Mouse (Mus musculus): ENCODE measurements around the gene Catspere2.
"Not testable (repeated sequence)": the region's sequence is repeated elsewhere in the genome, so short reads cannot be mapped to it uniquely, and the experiment has no call there.

Gene Catspere2

DNA sequence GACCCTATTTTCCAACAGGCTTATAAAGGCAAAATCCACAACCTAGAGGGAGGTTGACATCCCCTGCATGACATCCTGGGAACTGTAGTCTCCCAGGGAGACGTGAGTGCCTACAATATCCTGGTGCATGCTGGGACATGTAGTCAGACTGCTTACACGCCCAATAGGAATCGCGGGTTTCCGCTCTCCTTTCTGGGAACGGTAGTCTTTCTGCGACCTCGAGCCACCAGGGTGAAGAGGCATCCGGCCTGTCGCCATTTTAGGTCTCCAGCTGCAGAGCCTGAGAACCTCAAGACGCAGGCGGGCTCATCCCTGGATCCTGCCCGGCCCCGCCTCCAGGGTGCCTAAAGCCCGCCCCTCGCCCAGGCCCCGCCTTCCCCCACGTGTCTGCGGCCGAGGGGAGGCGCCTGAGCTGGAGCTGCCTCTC lies at the start of gene Catspere2:
Gene Catspere2 (plus strand): TSS at position 400 of the 427 bp plus-strand sequence.
- DNase-seq (ENCODE audit: inconsistent ontology term): peak; percentile 94

DNA sequence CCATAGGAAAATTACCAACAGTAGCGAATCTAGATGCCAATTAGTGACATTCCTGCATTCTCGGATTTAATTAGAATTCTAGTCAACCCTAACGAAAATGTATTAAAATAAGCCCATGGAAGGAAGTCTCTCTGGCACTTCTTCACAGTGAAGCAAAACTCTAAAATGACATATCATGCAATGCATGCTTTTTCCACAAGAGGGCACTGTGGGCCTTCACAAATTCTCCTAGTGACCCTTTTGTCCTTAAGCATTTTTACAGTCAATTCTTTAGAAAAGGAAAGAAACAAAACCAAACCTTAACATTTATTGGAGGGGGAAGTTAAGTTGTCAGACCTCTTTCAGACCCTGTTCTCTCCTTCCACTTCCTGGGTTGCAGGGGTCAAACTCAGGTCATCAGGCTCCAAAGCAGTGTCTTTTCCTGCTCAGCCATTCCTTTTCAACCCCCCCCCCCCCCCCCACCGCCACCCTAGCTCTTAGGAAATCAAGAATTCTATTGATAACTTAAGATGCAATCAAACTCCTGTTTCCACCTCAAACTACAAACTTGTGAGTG lies 42.7 kb upstream of the Catspere2 start:
- DNase-seq (ENCODE audit: inconsistent ontology term): peak; percentile 9

DNA sequence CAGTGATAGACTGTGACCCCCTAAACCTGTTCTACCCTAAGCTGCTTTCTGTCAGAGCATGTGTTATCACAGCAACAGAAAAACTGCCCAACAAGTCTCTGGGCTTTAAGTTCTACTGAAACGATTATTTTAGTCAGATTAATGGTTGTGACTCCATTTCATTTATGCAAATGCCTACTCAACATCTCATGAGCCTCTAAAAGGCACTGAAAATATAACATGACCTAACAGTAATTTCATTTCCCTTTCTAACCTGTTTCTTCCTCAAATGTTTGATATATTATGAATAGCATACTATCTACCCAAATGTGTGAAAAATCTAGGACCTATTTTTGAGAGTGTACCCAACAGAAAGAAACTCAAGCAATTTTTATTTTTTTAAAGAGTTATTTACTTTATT lies 1.9 kb upstream of the Catspere2 start:
- no peak for DNase-seq (ENCODE audit: inconsistent ontology term)

DNA sequence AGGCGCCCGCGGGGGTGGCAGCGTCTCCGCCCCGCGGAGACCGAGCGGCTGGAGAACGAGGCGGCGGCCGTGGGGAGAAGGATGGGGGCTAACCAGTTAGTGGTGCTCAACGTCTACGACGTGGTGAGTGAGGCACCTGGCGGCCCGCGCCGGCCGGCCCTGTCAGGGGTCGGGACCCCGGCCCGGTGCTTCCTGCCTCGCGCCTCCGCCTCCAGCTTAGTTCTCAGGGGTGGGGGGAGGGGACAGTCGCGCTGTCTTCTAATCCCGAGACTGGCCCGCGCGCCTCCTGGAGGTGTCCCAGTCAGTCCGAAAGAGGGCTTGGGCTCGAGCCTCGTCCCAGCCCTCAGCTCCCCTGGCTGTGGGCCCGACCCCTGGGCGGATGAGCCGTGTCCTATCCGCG lies 359 bp downstream of the Catspere2 start:
- not testable (repeated sequence) for DNase-seq (ENCODE audit: inconsistent ontology term)

DNA sequence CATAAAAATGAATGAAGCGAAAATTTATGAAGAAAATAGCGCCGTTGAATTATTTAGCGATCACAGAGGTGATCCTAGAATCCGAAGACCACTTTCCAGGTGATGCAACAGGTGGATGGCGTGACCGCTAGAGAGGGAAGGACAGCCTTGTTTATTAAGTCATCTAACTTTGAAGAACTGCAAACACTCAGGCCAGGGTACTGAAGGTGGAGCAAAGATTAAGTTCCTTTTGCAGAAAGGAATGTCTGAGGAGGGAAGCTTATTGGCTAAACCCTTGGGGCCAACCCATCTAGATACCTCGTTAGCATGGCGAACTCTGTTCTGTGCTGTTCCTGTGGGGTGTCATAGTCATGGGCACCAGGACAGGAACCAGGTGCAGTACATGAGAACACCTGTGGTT lies 983 bp downstream of the Catspere2 start:
- no peak for DNase-seq (ENCODE audit: inconsistent ontology term)

DNA sequence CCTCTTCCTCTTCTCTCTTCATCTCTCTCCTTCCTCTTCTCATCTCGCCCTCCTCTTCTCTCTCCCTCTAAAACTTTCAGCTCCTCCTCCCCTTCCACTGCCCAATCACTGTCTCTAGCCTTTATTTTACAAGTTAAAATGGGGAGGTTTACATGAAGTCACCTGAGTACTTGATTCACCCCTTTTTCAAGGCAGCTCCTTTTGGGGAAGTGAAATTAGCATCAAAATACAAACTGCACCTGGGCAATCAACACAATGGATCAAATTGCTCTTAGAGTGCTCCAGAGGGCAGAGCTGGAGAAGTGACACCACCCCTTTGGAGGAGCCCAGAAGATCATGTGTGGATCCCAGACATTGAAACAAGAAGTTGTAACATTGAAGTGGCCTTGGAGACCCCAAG lies 4.3 kb downstream of the Catspere2 start:
- DNase-seq (ENCODE audit: inconsistent ontology term): not testable (repeated sequence)

DNA sequence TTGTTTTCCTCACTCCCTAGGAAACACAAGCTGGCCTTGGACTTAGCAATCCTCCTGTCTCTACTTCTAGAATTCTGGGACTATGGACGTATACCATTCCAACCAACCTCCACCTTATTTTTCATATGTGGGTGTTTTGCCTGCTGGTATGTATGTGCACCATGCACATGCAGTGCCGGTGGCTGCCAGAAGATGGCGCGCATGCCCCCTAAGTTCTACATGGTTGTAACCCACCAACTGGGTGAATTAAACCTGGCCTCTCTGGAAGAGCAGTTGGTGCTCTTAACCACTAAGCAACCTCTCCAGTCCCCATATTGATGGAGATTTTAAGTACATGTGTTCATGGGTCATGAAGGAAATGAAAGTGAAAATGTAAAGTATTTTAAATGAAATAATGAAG lies 89.6 kb downstream of the Catspere2 start:
- not testable (repeated sequence) for DNase-seq (ENCODE audit: inconsistent ontology term)

DNA sequence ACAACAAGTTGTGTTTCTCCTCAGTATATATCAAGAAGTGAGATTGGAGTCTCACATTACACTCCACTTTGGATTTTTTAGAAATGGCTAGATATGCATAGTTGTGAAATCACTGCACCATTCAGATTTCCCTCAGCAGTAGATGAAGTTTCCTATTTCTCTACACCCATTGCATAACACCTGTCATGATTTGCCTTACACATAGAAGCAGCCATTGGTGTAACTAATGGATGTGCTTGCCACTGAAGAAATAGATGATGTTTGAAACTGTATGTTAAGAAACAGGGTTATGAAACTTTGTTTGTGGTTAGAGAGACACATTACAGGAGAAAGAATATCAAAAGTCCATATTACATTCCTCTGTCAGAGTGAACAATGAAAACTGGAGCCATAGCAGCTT lies 114.6 kb downstream of the Catspere2 start:
- not testable (repeated sequence) for DNase-seq (ENCODE audit: inconsistent ontology term)

DNA sequence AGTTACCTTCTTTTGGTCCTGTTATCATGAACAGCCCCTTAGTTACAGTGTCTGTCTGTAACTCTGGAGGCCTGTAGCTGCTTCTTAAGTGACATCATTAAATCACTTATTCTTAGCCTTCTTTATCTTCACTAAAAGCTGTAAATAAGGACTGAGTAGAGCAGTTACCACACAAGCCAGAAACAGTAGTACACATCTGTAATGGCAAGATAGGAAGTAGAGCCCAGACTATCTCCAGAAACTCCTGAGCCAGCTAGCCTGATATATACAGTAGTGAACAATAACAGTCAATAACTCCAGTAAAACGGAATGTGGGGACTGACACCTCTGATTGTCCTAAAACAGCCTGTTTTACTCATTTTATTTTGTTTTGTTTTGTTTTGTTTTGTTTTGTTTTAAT lies 125.3 kb downstream of the Catspere2 start:
- DNase-seq (ENCODE audit: inconsistent ontology term): not testable (repeated sequence)

DNA sequence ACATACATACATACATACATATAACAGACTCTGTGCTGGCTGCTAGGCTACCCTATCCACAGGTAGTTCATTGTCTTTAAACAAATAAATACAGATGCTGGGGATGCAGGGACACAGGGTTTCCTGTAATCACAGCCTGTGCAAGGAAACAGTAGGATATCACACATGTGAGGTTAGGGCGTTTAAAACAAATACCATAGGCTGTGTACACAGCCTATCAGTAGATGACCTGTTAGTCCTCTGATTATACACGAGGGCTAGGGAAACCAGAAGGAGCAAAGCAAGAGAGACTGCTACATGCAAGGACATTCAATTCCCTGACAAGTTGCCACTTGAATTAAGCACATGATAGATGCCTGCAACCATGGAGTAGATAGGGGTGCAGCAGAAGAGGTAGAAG lies 139.0 kb downstream of the Catspere2 start:
- DNase-seq (ENCODE audit: inconsistent ontology term): not testable (repeated sequence)

DNA sequence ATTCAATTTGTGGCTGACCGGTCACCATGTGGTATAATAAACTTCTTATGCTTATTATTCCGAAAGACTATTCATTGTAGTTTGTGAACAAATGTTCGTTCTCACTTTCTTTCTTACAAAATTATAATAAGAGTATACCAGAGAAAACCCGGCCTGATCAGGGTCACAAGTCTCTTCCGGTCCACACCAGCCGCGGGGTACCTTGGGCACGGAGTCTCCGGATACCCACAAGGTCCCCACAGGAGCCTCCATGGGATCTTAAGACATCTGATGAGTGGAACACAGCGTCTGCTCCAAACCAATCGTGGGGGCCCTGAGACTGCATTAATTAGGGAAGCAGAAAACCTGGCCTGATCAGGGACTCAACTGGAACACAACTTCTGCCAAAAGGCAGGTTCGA lies 151.1 kb downstream of the Catspere2 start:
- DNase-seq (ENCODE audit: inconsistent ontology term): no peak

DNA sequence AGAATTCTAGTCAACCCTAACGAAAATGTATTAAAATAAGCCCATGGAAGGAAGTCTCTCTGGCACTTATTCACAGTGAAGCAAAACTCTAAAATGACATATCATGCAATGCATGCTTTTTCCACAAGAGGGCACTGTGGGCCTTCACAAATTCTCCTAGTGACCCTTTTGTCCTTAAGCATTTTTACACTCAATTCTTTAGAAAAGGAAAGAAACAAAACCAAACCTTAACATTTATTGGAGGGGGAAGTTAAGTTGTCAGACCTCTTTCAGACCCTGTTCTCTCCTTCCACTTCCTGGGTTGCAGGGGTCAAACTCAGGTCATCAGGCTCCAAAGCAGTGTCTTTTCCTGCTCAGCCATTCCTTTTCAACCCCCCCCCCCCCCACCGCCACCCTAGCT lies 163.3 kb downstream of the Catspere2 start:
- DNase-seq (ENCODE audit: inconsistent ontology term): peak; percentile 39

DNA sequence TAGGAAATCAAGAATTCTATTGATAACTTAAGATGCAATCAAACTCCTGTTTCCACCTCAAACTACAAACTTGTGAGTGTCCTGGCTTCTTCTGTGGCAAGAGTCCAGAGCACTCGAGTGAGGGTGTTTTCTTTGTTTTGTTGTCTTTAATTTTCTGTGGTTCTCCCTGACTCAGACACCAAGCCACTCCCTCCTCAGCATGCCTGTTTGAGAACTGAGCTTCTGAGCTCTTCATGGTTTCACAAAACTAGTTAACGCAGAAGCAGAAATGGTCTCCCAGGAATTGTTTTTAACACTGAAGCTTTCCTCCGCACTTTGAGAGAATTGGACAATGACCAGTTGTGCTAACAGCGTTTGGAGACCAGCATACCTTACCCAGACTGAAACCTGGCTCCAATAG lies 163.7 kb downstream of the Catspere2 start:
- peak; percentile 42 for DNase-seq (ENCODE audit: inconsistent ontology term)

DNA sequence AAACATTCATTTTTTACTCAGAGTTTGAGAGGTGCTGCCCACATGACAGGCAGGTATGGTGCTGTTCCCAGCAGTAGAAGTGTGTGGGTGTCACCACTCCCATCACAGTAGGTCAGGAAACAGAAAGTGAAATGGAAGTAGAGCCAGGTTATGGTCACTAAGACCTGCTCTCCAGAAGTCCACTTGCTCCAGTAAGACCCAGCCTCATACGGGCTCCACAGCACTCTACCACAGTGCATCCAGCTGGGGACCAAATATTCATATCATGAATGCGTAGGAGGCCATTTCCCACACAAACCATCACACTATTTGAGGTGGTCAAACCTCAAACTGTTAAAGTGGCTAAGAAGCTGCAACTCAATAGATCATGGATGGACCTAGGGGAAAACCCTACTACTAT lies 199.0 kb downstream of the Catspere2 start:
- no peak for DNase-seq (ENCODE audit: inconsistent ontology term)

DNA sequence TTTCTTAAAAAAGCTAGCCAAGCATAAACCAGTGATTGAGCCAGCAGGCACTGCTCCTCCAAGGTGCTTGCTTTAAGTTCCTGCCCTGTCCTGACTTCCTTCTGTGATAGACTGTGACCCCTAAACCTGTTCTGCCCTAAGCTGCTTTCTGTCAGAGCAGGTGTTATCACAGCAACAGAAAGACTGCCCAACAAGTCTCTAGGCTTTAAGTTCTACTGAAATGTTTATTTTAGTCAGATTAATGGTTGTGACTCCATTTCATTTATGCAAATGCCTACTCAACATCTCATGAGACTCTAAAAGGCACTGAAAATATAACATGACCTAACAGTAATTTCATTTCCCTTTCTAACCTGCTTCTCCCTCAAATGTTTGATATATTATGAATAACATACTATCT lies 202.4 kb downstream of the Catspere2 start:
- DNase-seq (ENCODE audit: inconsistent ontology term): no peak

DNA sequence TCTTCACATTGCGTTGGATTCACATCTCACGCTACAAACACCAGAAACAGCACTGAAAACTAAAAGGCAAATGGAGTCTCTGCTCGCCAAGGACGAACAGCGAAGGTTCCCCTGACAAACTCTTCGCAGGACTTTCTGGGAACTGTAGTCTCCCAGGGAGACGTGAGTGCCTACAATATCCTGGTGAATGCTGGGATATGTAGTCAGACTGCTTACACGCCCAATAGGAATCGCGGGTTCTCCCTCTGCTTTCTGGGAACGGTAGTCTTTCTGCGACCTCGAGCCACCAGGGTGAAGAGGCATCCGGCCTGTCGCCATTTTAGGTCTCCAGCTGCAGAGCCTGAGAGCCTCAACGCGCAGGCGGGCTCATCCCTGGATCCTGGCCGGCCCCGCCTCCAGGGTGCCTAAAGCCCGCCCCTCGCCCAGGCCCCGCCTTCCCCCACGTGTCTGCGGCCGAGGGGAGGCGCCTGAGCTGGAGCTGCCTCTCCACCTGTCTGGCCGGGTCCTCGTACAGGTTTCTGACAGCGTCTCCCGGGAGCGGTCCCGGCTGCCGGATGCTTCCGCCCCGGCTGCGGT lies 204.1 kb downstream of the Catspere2 start, which contains the start of gene Desi2:
Gene Desi2 (plus strand): TSS at position 202 of the 576 bp plus-strand sequence.
- DNase-seq (ENCODE audit: inconsistent ontology term): peak; percentile 97

DNA sequence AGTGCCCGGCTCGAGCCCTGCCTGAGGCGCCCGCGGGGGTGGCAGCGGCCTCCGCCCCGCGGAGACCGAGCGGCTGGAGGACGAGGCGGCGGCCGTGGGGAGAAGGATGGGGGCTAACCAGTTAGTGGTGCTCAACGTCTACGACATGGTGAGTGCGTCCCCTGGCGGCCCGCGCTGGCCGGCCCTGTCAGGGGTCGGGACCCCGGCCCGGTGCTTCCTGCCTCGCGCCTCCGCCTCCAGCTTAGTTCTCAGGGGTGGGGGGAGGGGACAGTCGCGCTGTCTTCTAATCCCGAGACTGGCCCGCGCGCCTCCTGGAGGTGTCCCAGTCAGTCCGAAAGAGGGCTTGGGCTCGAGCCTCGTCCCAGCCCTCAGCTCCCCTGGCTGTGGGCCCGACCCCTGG lies 204.6 kb downstream of the Catspere2 start:
- DNase-seq (ENCODE audit: inconsistent ontology term): peak; percentile 86

DNA sequence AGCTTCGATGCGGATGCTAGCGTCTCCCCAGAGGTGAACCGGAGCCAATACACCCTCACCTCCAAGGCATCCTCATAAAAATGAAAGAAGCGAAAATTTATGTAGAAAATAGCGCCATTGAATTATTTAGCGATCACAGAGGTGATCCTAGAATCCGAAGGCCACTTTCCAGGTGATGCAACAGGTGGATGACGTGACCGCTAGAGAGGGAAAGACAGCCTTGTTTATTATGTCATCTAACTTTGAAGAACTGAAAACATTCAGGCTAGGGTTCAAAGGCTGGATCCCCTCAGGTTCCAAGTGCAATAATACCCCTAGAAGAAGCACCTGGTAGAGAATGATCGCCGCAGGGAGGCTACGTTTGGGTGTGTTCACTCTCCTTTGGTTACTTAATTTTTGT lies 205.2 kb downstream of the Catspere2 start:
- peak; percentile 9 for DNase-seq (ENCODE audit: inconsistent ontology term)

DNA sequence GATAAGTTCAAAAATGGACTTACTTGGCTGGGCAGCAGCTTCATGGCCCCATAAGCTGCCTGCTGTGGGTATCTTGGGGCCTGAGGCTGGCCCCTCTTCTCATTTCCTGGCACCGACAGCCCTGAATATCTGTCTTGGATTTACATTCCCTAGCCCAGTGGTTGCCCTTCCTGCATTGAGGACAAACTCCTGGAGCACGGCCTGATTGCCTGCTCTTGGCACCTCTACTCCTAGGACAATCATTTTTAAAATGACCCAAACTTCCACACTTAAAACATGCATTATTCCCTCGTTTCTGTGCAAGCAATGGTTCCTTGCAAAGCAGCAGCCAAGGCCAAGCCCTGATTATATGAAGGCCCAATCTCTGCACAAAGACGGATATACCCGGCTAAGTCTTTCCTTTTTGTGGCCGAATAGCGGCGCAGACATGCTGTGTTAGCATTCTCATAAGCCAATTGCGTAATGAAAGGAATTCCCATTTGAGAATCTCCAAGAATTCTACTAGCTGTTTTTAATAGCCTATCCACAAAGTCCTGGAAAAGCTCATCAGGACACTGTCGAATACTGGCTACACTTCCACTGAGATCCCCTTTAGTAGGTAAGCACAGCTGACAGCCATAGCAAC lies 222.6 kb downstream of the Catspere2 start:
- DNase-seq (ENCODE audit: inconsistent ontology term): no peak

DNA sequence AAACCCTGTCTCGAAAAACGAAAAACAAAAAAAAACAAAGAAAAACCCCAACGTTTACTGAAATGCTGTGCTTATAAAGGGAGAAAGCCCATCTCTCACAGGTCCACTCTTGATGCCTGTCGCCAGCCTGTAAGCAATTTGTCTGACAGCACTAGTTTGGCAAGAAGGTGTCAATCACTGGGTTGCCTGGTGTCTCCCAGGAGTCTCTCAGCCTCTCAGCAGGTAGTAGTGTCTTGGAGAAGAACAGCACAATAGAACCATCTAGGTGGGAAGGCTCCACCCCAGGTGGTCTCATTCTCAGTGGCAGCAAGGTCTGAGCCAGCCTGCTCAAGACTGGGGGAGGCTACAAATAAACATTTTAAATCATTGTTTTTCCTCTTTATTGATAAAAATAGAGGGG lies 224.6 kb downstream of the Catspere2 start:
- DNase-seq (ENCODE audit: inconsistent ontology term): not testable (repeated sequence)

DNA sequence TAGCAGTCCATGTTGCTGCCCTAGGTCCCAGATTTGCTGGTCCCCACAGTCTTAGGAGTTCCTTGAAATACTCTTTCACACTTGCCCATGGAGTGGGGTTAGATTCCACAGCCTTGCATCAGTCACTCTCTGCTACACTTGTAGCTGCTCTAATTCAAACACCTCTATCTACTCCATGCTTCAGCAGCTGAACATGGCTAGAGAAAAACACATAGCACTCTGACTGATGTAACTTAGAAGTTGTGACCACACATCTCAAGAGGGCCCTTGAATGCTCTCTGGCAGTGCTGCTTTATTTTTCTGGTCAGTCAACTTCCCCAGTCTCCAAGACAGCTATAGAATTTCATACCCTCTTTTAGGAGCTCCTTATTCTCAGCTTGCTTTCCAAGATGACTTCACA lies 226.7 kb downstream of the Catspere2 start:
- no peak for DNase-seq (ENCODE audit: inconsistent ontology term)

DNA sequence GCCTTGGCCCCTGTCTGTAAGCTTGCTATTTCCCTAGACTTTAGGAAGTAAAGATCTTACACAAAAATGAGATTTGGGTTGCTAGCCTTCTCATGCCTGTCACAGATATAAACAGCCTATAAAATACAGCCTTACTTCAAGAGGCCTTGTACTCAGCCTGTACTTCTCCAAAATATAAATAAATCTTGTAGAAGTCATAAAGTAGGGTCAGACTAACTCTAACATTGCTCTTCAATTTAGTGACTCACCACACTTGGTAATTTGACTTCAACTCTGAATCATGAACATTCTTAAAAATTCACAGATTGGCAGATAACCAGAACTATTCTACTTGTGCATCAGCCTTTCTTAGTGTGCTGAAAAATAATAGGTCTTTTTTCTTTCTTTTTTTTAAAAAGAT lies 233.9 kb downstream of the Catspere2 start:
- peak; percentile 57 for DNase-seq (ENCODE audit: inconsistent ontology term)

DNA sequence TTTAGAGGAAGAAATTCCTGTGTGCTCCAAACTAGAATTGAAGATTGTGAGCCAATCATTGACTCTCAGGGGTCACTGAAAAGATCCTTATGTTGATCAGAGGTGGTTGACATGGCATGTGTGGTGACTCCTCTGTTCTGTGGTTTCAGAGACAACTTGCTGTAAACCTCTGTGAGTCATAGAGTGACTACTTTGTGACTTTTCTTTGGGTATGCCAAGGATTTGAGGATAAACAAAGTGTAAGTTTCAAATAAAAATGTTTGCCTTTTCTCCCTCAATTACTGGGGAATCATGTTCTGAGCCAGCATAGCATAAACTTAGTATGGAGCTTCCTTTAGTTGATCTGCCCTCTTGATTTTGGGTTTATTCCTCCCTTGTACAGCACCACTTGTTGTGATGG lies 235.1 kb downstream of the Catspere2 start:
- peak; percentile 50 for DNase-seq (ENCODE audit: inconsistent ontology term)

Measured in Muller cell, postnatal 12 days (primary cell).